Mouse (Mus musculus) midbrain, postnatal 0 days (tissue): ENCODE measurements at regions not wholly inside any gene's neighbourhood (a gene's known extent, or its start where the extent isn't known, plus 50 kb on each side); places are given as distances from the start of the nearest gene placed in this dataset.

ENCODE experiments used
- ATAC-seq: fragments of 200-750 bp; cut with Nextera tagmentation; 2 replicates; pipeline ENCODE4 v1.8.0; 2017; ENCODE audit warnings: moderate number of reproducible peaks, mild to moderate bottlenecking, moderate TSS enrichment, moderate library complexity; ENCODE audit not compliant: low FRiP score
- DNase-seq: peaks from one replicate; pipeline ENCODE4 v3.0.0-alpha.2; 2015; ENCODE audit warnings: low spot score
- H3K27ac ChIP-seq: fragments of 300-500 bp; sonication (generic); 2 replicates; pipeline ENCODE4 v1.5.1; 2014; ENCODE audit warnings: low read depth, mild to moderate bottlenecking, low read length, mixed read lengths
- H3K27me3 ChIP-seq: fragments of 300-500 bp; sonication (generic); 2 replicates; pipeline ENCODE4 v1.6.1; 2014; ENCODE audit warnings: low read length, control low read depth, mixed read lengths; ENCODE audit not compliant: insufficient read depth
- H3K36me3 ChIP-seq: fragments of 300-500 bp; sonication (generic); 2 replicates; pipeline ENCODE4 v1.6.1; 2014; ENCODE audit warnings: low read length, control low read depth, mixed read lengths; ENCODE audit not compliant: insufficient read depth
- H3K4me1 ChIP-seq: fragments of 300-500 bp; sonication (generic); 2 replicates; pipeline ENCODE4 v1.6.1; 2014; ENCODE audit warnings: mild to moderate bottlenecking, control low read depth, antibody characterized with exemption, low read length, mixed read lengths; ENCODE audit not compliant: insufficient read depth
- H3K4me2 ChIP-seq: fragments of 300-500 bp; sonication (generic); 2 replicates; pipeline ENCODE4 v1.6.1; 2014; ENCODE audit warnings: low read depth, mild to moderate bottlenecking, low read length, mixed read lengths; ENCODE audit not compliant: poor library complexity, severe bottlenecking
- H3K4me3 ChIP-seq: fragments of 300-500 bp; sonication (generic); 2 replicates; pipeline ENCODE4 v1.5.1; 2014; ENCODE audit warnings: low read depth, mild to moderate bottlenecking, low read length, moderate library complexity
- H3K9ac ChIP-seq: fragments of 300-500 bp; sonication (generic); replicated peaks from 2 replicates; pipeline ENCODE4 v1.6.1; 2014; ENCODE audit warnings: mild to moderate bottlenecking, low read length, moderate library complexity, mixed read lengths; ENCODE audit not compliant: poor library complexity, severe bottlenecking
- H3K9me3 ChIP-seq: fragments of 300-500 bp; sonication (generic); 2 replicates; pipeline ENCODE4 v1.6.1; 2016; ENCODE audit warnings: low read length, control low read depth
- CTCF ChIP-seq: IDR thresholded peaks from 2 replicates; pipeline ENCODE4 v1.5.1; 2016; ENCODE audit warnings: antibody characterized with exemption, mild to moderate bottlenecking
- WGBS: fragments of 180-500 bp; shearing (Covaris S2); extraction: QIAGEN DNeasy Blood & Tissue Kit; methylation state at CpG from one replicate; pipeline ENCODE4 v1.1.7; 2014; 5-methylcytosine and 5-hydroxymethylcytosine counted together

- Histone ChIP-seq H3K27ac (no peak overlapping the region), H3K4me2 (no peak overlapping the region), H3K27me3 (no peaks in the 10 kb centered on the region), H3K4me1 (no peaks in the 10 kb centered on the region), H3K36me3 (no peaks in the 10 kb centered on the region), H3K9me3 (no peaks in the 10 kb centered on the region), H3K4me3 (no peak overlapping the region), H3K9ac (no peak overlapping the region)
- no peak for TF ChIP-seq CTCF
- ATAC-seq = no peak
- DNase-seq = no peak
Observed at GRCm38 (mm10) chr13:52061454-52061853, 215.0 kb downstream of the Gadd45g start.

- 93% methylated on average over 4 of the region's 4 CpGs for WGBS
- H3K4me1 ChIP-seq = no peaks in the 10 kb centered on the region
- ATAC-seq (no peak), DNase-seq (no peak)
- no peak overlapping the region for H3K27ac ChIP-seq
- H3K27me3 ChIP-seq = no peaks in the 10 kb centered on the region
- H3K4me3 ChIP-seq = no peak overlapping the region
- TF ChIP-seq CTCF = no peak
- H3K36me3 ChIP-seq = no peaks in the 10 kb centered on the region
- no peak overlapping the region for H3K9ac ChIP-seq
- H3K9me3 ChIP-seq = no peaks in the 10 kb centered on the region
- no peak overlapping the region for H3K4me2 ChIP-seq
Observed at GRCm38 (mm10) chr13:52061881-52062280, 215.4 kb downstream of the Gadd45g start.

DNA sequence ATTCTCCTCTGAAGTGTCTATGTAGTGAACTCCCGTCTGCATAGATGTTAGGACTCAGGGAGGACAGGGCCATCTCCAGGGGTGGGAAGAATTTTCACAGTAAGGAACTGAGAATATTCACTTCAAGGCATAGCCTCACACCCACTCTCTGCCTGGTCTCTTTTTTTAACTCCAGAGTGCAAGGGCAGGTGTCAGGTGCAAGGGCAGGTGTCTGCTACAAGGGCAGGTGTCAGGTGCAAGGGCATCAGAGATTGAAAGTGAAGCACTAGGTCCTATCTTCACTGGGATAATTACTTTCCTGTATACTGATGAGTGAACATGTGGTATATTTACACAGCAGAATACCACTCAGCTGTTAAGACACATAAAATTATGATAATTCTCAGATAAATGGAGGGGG lies 216.1 kb downstream of the Gadd45g start:
- Histone ChIP-seq H3K9me3 (no peaks in the 10 kb centered on the region), H3K27me3 (no peaks in the 10 kb centered on the region), H3K4me3 (no peak overlapping the region), H3K4me1 (0 out of 2 replicates have a peak, but pooled peaks cover 3% of the 10 kb centered on the region), H3K27ac (no peak overlapping the region), H3K4me2 (no peak overlapping the region), H3K9ac (no peak overlapping the region), H3K36me3 (no peaks in the 10 kb centered on the region)
- no peak for DNase-seq
- no peak for ATAC-seq
- WGBS = 86% methylated on average over 1 of the region's 1 CpGs
- no peak for TF ChIP-seq CTCF

- no peaks in the 10 kb centered on the region for H3K9me3 ChIP-seq
- WGBS = 85% methylated on average over 5 of the region's 5 CpGs
- no peaks in the 10 kb centered on the region for H3K36me3 ChIP-seq
- H3K4me3 ChIP-seq = no peak overlapping the region
- H3K4me1 ChIP-seq = 0 out of 2 replicates have a peak, but pooled peaks cover 3% of the 10 kb centered on the region
- H3K27me3 ChIP-seq = no peaks in the 10 kb centered on the region
- no peak overlapping the region for H3K4me2 ChIP-seq
- DNase-seq (no peak), ATAC-seq (no peak)
- TF ChIP-seq CTCF = no peak
- no peak overlapping the region for H3K27ac ChIP-seq
- H3K9ac ChIP-seq = no peak overlapping the region
Observed at GRCm38 (mm10) chr13:52065274-52065673, 218.8 kb downstream of the Gadd45g start.

GRCm38 (mm10) chr13:52065720-52066119 lies 219.2 kb downstream of the Gadd45g start:
- H3K4me1 ChIP-seq = 0 out of 2 replicates have a peak, but pooled peaks cover 3% of the 10 kb centered on the region
- WGBS = 89% methylated on average over 6 of the region's 6 CpGs
- no peaks in the 10 kb centered on the region for H3K27me3 ChIP-seq
- no peaks in the 10 kb centered on the region for H3K36me3 ChIP-seq
- no peak overlapping the region for H3K4me2 ChIP-seq
- H3K27ac ChIP-seq = no peak overlapping the region
- ATAC-seq (no peak), DNase-seq (no peak)
- H3K4me3 ChIP-seq = no peak overlapping the region
- TF ChIP-seq CTCF = no peak
- H3K9me3 ChIP-seq = no peaks in the 10 kb centered on the region
- no peak overlapping the region for H3K9ac ChIP-seq

DNA sequence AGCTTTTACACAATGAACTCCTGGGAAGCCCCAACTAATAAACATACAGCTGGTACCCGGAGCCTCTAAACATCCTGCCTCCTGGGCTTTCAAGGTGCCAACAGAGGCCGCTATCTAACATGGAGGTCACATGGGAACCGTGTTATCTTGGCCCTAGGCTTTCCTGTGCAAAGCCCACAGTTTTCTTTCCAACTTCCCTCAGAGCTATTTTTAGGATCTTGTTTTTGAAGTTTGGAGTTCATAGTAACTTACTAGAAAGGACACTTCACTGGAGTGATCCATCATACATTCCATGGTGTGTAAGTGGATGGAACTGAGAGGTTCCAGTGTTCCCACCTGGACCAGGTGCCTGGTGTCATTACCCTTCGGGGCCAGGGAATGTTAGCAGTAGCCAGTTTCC lies 220.6 kb downstream of the Gadd45g start:
- Histone ChIP-seq H3K4me3 (no peak overlapping the region), H3K4me2 (no peak overlapping the region), H3K9me3 (no peaks in the 10 kb centered on the region), H3K27me3 (no peaks in the 10 kb centered on the region), H3K9ac (no peak overlapping the region), H3K36me3 (no peaks in the 10 kb centered on the region), H3K27ac (no peak overlapping the region), H3K4me1 (0 out of 2 replicates have a peak, but pooled peaks cover 3% of the 10 kb centered on the region)
- ATAC-seq = no peak
- no peak for TF ChIP-seq CTCF
- no peak for DNase-seq
- 65% methylated on average over 4 of the region's 4 CpGs for WGBS
